Mouse (Mus musculus) layer of hippocampus, postnatal 36 days (tissue): ENCODE measurements around the gene Bcl11a. TPM values are rescaled to one million over a fixed set of nuclear protein-coding genes. Genes with fewer than 3 reads are reported as not detected.
A peak's percentile ranks its signal among the peaks of the same experiment; 100 is the strongest.

ENCODE experiments used
- DNase-seq, 2 experiments: peaks; one replicate each; pipeline ENCODE4 v3.0.0; 2022
- total RNA-seq, 2 experiments: library from RNA; stranded (reverse); gene quantifications; 2 replicates each; pipeline ENCODE4 v1.2.3; 2021

Gene Bcl11a
- total RNA-seq, 2 experiments from 2014 or later, result 112 to 113 TPM

DNA sequence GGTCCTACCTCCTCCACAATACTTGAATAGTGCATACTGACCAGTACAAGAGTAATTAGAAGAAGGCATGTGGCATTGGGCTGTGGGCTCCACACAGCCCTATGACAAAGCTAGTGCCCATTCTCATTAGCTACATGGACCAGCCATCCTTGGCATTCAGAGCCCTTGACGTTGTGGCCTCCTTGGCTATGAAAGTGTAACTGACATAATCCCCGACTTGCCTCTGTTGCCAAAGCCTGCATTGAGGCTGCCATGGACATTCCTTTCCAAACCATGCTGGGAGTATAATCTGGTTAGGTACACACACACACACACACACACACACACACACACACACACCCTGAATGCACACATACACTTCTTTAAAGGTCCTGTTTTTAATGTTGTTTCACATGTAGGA, 81.8 kb downstream of the Bcl11a start:
- no peak for DNase-seq

DNA sequence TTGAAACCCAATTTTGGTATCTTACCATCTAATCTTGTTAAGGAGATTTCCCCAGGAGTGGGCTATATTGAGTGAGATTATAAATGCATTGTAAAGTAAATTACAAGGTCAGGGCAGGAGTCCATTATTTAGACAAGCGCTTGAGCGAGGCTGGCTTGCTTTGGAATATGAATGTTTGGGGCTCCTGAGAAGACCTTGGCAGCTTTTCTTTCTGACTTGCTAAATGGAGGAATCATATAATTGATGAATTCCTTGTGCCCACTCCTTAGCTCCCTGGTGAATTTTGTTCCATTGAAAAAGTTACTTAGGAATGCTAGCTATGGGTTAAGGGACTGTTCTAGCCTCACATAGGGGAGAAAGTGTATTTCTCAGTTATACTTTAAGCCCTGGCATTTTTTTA, 83.6 kb downstream of the Bcl11a start:
- DNase-seq, result no peak

DNA sequence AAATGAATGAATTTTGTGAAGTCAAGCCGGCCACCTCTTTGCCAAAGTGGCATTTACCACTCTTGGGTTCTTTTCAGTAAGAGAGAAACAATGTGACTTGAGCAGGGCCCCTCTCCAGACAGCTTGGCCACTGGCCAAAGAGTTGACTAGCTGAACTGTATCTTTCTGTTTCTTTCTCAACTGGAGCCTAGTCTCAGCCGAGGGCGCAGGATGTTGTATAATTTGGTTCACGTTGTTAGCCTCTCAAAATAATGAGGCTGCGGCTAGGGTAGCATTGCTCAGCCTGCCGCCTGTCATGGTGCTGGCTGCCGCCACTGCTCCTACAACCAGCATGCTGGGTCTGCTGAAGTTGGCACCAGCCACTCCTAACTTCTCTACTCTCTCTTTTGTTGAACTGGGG, 84.2 kb downstream of the Bcl11a start:
- peak; percentile 55 to 56 for DNase-seq

DNA sequence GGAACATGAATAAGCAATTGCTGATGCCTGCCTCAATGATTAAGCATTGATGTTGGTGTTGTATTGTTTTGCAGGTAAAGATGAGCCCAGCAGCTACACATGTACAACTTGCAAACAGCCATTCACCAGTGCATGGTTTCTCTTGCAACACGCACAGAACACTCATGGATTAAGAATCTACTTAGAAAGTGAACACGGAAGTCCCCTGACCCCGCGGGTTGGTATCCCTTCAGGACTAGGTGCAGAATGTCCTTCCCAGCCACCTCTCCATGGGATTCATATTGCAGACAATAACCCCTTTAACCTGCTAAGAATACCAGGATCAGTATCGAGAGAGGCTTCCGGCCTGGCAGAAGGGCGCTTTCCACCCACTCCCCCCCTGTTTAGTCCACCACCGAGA, 85.2 kb downstream of the Bcl11a start:
- no peak for DNase-seq

DNA sequence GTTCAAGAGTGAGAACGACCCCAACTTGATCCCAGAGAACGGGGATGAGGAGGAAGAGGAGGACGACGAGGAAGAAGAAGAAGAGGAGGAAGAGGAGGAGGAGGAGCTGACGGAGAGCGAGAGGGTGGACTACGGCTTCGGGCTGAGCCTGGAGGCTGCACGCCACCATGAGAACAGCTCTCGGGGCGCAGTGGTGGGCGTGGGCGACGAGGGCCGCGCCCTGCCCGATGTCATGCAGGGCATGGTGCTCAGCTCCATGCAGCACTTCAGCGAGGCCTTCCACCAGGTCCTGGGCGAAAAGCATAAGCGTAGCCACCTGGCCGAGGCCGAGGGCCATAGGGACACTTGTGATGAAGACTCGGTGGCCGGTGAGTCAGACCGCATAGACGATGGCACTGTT, 86.2 kb downstream of the Bcl11a start:
- no peak for DNase-seq

DNA sequence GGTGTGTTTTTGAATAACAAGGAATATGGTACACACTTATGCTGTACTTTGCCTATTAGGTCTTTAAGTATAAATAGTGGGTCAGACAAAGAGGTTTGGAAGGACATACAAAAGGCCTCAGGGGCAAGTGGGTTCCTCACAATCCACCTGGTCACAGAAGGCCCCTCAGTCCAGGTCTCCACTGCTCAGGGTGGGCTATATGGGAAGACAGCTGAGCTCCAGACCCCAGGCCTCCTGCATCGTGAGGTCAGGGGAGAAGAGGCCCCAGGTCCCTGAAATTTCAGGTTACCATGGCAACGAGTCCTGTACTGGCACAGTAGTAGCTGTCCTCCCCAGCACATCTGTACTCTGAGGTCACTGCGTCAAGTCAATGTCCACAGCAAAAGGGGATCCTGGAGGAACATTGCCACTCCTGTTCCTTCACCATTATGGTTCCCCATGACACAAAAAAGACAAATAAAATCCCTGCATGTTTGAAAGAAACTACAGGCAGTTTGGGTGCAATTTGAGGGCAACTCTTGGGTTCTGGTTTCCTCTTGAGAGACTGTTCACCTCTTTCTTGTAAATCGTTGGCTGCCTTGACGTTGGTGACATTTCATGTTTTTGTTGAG, 93.9 kb downstream of the Bcl11a start:
- DNase-seq, result no peak

DNA sequence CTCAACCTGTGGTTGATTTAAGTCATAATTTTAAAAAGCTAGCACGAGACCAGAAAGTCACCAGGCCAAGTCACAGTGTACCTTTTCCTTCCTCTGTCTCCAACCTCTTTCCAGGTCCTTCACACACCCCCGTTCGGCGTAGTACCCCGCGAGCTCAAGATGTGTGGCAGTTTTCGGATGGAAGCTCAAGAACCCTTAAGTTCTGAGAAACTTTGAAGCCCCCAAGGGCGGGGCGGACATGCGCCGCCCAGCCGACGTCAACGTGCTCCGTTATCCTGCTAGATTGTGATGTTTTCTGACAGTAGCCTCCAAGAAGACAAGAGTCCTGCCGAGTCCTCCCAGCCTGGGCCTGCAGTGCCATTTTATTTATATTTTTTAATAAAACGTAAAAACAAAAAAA, 94.7 kb downstream of the Bcl11a start:
- no peak for DNase-seq

DNA sequence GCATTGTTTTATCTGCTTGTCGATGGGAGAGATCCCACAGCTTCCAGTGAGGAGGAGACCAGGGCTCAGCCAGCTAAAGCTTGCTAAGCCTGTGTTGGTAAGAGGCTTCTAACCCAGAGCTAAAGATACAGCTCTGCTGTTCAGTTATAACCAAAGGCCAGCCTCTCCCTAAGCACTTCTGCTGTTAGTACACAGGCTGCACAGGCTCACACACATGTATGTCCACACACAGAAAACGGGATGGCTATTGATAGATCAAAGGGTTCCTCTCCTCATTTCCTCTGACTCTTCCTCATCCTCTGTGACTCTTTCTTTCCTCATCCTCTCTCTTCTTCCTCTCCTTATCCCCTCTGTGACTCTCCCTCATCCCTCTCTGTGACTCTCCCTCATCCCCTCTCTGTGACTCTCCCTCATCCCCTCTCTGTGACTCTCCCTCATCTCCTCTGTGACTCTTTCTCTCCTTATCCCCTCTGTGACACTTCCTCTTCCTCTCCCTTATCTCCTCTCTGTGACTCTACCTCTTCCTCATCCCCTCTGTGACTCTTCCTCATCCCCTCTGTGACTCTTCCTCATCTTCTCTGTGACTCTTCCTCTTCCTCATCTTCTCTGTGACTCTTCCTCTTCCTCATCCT, 96.4 kb downstream of the Bcl11a start:
- DNase-seq, result no peak

DNA sequence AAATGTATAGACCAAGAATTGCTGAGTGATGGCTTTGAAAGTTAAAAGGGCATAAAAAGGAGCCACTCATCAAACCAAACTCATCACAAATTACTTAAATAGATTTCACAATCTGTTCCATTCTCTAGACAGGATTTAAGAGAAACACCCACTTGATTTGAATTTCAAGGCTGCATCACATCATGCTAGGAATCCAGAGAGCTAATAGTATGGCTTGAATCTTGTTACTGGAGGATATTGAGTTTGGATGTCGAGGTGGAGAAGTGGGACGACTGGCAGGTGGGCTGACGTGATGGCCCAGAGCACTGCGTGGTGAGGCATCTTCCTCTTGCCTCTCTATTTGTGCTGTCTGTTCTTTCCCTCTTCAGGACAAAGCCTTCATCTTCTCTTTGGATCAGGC, 99.6 kb downstream of the Bcl11a start:
- DNase-seq, result no peak

DNA sequence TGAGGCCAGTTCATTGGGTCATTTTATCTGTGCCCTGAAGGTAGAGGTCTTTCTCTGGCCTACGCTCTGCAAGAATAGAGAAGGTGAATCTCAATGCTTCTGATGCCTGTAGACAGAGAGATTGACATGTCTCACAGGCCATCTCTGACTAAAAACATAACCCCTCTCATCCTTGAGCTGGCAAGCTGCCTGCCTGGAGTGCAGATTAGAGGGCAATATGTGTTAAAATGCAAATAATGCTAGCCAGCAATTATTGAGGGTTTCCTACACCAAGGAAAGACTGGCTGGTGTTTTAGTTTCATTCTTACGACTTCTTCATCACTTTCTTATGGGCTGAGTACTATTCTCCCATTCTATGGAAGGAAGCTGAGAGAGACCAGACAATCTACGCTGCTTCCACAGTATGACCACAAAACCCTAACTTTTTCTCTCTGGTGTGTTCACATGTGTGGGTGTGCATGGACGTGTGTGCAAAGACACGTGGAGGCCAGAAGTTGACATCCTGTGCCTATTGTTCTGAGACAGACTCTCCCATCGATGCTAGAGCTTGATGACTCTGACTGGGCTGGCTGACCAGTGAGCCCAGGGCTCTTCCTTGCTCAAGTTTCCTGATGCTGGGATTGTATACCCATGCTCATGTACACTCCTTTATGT, 101.1 kb downstream of the Bcl11a start:
- no peak for DNase-seq

DNA sequence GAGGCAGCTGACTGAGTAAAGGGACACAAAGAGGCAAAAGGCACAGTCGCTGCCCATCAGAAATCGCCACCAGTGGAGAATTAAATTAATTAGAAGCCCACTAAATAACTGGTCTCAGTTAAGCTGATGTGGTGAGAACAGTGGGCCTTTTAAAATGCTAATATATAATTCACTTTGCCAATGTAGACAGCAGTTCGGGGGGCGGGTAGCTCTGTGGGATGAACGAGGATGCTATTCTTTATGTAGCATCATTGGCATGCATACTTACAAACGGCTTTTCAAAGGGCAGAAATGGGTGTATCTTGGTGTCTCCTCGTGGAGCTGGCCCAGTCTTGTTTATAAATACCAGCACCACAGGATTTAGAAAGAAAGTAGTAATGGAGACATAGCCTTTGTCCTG, 102.2 kb downstream of the Bcl11a start:
- DNase-seq, result no peak

DNA sequence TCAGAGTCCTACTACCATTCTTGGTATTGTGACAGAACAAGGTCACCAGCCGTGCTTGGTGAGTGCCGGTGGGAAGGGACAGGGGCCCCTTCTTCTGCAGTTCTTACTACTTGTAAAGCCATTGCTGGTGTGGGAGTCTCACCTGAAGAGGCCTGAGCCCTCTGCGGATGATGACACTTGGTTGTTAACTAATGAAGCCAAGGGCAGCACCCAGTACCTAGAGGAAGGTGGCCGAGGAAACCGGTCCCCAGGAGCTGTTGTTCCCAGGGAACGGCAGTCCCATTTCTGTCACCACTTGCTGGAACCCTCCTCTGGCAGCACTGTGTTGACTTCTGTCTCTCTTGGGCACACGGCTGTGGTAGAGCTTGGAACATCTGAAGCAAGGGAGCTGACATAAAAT, 105.6 kb downstream of the Bcl11a start:
- no peak for DNase-seq

DNA sequence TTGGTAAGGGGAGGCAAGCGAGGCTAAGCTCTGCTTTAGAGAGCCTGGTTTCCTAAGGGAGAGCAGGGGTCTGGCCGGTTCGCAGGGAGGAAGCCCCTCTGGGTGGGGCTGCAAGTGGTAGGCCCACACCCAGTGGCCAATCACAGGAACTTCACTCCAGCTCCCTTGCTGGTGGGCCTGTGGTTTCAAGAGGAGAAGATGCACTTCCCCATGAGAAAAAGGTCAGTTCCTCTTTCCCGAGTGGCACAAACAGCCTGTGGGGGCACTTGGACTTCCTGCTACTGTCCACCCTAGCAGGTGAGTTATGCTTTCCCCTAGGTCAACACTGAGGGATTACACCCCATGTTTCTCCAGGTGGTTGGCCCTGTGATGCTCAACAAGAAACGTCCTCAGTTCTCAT, 107.1 kb downstream of the Bcl11a start:
- DNase-seq, result no peak

DNA sequence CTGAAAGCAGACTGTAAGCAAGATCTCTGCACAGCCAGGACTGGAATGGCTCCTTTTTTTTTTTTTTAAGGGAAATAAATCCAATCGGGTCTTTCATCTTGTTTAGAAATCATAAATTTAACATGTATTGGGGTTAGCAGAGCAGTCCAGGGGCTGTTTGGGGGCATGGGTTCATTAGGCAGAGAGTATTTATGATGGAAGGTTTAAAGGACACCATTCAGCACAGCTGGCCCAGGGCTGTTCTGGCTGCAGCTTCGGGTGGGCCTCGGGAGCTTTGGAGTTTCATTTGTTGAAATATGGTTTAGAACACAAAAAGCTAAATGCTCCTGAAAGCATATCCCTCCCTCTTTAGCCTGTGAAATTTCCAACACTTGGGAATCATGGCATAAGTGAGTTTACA, 112.6 kb downstream of the Bcl11a start:
- DNase-seq, result no peak

DNA sequence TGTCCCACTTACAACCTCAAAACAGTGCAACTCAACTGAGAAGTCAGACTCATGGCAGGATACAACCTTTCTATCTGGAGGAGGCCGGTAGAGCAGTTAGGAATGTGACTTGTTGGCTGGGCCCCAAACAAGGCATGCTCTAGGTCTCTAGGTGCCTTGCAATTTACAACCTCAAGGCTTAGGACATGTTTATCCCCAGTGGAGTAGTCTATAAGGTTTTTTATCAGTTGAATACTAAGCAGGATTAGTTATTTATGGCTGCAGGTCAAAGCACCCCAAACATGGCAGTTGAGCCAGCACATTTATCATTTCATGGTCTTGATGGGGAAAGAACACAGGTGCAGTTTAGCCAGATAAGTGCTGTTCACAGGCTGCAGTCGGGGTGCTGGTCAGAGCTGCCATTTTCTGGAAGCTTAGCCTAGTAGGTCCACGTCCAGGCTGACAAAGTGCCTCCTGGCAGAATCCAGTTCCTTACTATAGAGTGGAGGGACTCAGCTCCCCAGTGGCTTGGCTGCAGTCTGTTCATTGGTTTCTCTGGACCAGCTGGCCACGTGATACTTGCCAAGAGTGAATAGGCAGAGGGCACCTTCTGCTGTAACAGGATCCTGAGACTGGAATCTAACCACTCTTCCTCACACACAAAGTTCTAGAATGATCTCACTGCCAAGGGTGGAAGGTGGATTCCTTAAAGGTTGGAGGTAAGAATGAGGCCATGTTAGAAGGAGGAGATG, 118.8 kb downstream of the Bcl11a start:
- DNase-seq, result no peak

DNA sequence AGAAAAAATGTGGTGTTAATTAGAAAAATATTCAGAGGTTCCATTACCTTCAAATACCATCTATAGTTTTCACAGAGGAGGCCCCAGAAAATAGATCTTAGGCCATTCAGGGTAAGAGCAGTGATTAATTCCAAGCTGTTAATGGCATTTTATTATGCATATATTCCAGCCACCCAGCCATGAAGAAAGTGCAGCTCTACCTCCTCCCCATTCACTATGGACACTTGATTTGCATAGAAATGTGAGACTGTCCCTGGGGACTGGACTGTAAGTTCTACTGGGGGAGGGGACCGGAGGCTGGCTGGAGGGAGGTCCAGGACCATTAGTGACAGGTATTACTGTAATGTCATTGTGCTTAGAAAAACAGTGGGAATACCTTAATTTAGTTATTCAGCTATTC, 119.6 kb downstream of the Bcl11a start:
- no peak for DNase-seq

DNA sequence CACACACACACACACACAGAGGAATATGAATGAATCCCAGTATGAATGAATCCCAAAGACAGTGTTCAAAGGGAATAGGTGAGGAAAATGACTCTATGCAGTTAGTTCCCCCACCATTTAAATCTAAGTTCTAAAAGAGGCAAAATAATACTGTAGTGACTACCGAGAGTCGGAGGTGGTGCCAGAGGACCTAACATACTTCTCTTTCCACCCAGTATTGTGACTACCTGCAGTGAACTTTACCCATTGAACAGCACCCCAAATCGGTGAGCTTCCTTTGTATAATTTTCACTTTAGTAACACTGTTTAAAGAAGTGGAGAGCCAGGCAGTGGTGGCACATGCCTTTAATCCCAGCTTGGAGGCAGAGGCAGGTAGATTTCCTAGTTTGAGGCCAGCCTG, 121.7 kb downstream of the Bcl11a start:
- DNase-seq, result no peak

DNA sequence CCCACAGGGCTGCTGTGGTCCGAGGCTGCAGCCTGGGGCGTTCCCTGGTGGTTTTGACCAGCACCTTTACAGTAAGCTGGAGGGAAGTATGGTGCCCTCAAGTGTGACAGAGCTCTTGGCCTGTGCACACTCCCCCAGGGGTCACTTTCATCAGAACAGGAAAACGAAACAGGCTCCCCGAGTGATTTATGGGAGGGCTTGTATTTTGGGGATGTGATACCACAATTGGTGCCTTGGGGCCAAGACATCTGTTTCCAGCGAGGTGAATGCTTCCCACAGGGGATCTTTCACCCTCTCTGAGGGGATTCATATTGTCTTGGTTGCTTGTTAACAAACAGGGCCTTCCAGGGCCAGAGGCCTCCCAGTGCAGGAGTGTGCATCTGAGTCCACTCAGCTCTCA, 122.5 kb downstream of the Bcl11a start:
- no peak for DNase-seq

DNA sequence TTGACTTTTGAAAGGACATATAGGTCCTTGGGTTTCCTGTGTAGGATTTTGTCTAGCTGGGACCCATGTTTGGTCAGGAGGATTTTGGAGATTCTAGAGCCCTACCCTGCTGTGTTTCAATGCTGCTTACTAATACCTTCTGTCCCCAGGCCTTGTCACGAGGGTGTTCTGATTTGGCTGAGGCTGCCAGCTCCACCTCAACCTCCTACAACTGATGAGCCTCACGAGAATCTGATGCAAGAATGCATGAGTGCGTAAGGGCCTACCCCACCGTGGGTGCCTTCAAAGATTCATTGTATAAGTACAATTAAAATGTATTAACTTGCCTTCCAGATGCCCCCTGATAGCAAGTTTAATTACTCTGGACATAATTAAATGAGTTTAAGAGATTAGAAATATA, 123.4 kb downstream of the Bcl11a start:
- no peak for DNase-seq

DNA sequence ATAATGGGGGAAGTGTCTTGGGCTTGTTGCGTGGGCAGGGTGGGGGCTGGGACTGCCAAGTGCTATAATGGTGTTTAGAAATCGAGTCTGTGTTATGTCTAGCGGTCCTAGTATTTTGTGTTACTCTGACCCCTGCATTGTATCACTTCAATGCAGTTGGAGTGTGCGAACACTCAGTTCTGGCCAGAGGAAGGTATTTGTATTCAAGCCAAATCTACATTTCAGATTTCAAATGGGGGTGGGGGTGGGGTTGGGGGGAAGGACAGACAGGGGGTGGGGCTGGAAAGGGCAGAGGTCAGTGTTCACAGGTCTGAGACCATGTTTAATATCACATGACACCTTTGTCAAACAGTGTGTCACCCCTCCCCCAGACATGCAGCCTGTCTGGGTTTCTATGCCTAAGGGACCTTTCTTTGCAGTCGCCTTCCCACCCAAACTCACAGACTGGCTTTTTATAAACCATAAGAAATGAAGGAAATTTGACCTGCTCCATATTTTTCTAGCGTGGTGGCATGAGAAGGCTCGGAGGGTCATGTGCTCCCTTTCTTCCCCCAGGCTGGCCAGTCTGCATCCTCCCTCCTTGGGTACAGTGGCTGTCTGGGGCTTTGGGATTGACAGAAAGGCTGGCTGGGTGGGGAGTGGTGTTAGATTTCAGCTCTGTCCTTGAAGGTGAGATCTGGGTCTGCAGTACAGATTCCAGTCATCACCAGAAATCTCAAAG, 124.9 kb downstream of the Bcl11a start:
- DNase-seq, result no peak

DNA sequence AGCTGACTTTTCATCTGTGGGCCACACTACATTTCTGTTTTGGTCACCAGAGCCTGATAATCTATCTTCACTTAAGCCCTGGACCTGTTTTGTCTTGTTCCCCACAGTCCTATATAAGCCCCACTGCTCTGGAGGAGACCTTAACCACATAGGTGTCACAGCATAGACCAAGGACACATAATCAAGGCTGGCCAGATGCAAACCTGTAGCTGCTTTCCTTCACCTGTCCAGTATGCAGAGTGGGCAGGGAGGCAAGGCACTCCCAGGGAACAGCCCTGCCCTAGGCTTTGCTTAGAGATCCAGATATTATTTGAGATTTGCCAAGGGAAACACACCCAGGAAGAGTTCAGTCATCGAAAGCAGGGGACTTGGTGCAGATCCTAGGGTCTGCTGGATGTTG, 125.6 kb downstream of the Bcl11a start:
- no peak for DNase-seq

DNA sequence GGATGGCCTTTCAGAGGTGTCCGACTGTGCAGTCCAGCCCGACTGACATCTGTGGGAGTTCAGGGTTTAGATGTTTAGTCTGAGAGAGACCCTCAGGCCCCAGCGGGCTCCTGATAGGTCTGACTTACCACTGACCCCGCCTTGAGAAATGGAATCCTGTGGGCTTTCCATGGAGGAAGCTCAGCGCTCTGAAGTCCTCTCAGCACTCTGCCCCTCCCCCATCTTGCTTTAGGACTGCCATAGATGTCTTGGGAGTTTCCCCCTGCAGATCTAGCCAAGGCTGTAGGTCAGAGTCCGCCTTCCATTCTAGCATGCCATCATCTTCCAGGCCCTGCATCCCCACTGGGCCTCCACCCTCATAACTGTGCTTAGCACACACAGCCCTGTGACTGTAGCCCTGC, 131.1 kb downstream of the Bcl11a start:
- no peak for DNase-seq
